Mouse (Mus musculus) gastrocnemius, postnatal 36 days (tissue): ENCODE measurements at regions not wholly inside any gene's neighbourhood (a gene's known extent, or its start where the extent isn't known, plus 50 kb on each side); places are given as distances from the start of the nearest gene placed in this dataset.
"Not testable (repeated sequence)": the region's sequence is repeated elsewhere in the genome, so short reads cannot be mapped to it uniquely, and the experiment has no call there.

Source experiments
- DNase-seq, 2 experiments: peaks; one replicate each; pipeline ENCODE4 v3.0.0; 2022
- intact Hi-C: fragments of 180-260 bp; cut with DNase I; formaldehyde crosslinking; loops from one replicate; pipeline ENCODE4 v1.15.1; 2025

DNA sequence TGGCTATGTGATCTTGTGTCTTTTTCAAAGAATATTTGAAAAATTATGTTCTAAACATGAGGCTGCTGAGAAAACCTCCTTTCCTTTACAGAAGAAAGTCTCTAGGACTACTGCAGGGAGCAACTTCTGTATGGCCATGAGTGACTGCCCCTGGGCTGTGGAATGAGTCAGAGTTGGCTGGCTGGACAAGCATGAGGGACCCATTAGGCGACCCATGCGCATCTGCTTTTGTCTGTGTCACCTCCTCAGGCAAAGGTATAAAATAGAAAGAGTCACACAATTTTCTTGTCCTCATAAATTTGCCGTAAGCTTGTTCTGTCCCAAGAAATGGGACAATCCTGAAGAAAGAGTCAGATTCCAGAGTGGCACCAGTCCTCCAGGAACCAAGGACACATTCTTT lies 220.1 kb upstream of the Irx1 start:
- DNase-seq, result no peak
- intact Hi-C loops, result no loop called here

DNA sequence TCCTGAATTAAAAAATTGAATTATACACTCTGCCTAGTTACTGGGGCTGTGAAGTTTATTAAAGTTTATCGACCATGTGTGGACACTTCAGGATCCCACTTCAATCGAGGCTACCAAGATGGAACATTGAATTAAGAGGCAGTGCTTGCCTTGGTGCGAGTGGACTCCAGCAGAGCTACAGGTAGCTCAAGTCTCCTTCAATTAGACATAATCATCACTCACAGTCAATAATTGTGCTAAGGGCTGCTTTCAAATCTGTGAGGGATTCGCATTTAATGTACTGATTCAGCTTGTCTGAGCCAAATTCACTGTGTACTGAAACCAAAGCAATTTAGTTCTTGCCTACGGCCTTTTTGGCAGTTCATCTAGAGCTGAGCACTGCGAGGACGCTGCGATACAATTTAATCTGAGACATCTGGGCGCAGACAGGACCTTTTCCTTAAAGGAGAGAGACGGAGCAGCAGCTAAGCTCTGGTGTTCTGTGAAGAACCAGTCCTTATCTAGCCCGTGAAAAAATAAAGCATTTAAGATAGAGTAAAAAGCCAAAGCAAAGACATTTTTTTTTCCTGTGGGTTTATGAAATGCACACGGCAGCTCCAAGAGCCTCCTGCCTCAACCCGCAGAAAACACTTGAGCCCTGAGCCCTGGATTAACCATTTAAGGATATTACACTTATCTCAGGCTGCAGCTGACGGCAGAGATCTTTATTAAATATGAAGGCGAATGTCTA lies 220.8 kb upstream of the Irx1 start:
- DNase-seq, result no peak
- intact Hi-C loops, result no loop called here

DNA sequence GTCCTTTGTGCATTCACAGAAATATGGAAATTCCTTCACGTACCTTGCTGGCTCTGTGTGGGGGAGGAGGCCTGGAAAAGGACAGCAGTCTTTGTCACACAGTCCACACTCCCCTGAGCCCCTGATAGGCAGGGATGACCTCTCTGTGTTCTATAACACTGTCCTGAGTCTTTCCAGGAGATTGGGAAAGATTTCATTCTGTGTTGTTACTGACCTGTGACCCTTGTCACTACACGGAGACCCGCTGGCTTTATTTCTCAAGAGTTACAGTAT lies 221.3 kb upstream of the Irx1 start:
- intact Hi-C loops, result no loop called here

DNA sequence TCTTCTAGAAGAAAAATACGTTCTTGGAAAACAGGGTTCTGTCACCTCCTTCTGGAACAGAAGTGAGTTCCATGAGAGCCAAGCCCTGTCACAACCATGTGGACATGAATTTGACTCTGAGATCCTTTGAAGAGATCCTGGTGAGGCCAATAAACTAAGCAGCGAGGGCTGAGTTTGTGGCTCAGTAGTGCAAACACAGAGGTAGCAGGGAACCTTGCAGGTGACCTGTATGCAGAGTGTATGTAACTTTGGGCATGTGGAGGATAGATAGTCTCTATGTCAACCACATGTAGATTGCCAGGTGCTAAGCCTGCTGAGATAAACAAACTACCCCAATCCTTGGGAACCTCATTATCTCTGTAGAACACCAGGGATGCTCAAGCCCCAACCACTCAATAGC lies 232.4 kb upstream of the Irx1 start:
- intact Hi-C loops, result no loop called here
- no peak for DNase-seq

More for the DNA sequence above, 221.3 kb upstream of the Irx1 start:
- DNase-seq, result no peak

DNA sequence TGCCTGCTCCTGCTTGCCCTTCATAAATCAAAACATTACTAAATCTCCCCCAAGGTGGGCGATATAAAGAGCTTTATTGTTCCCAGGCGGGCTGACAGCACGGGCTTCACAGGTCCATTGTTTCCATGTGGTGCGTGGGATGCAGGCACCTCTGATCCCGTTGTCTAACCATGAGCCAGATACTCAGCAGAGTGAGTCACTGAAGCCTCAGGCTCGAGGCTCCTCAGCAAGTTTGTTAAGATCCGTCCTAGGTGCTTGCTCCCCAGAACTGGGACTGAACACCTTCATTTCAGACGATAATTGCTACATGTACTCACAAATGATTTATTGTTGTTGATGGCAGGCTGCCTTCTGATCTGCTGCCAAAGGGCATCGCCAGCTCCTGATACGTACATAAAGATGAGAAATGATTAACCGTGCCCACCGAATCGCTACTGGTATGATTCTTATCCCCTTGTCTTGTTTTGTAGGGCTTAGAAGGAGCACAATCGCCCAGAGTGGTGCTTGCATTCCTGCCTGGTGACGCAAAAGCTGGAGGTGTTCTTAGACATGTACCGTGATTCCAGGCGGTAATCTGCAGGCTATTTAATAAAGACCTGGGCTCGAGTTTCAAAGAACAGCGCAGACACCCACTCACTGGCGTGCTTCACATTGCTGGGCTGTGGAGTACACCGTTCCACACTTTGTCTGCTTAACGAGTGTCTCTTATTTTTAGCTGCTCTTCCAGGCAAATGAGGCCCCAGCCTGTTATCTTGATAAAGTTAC lies 235.0 kb upstream of the Irx1 start:
- no peak for DNase-seq
- intact Hi-C loops, result no loop called here

DNA sequence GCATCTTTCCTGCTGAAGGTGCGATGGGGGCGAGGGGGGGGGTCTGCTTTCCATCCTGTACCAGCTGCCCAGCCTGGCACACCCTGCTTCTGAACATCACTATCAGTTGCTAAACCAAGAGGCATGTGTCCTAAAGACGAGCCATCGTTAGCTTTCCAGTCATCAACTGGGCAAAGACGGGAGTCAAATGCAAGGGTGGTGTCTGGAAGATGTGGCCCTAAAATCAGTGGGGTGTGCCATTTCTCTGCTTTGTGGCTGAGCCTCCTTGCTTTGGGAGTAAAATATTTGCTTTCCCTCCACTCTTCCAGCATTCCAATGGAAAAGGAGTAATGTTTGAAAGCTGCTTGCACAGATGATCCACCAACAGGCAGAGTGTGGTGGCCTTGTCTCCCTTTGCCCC lies 246.0 kb upstream of the Irx1 start:
- intact Hi-C loops, result no loop called here
- no peak for DNase-seq

DNA sequence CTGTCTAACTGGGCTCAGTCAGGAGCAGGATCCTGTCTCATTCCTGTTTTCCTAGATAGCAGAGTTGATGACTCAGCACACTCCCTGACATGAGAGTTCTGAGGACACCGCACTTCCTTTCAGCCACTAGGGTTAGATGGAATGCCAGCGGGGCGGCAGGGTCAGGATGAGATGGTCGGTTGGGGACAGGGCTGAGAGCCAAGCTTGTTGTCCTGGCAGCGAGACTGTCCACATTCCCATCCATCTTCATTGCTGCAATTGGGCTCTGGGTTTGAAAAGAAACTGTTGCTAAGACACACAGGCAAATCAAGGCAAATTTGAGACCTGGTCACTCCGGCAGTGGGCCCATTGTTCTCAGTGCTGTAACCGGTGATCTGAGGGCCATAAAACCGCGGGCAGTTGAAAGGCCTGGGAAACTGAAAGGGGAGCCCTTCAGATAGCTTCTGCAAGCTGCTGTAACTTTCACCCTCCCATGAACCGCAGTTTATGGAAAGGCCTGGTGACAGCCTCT lies 246.5 kb upstream of the Irx1 start:
- no peak for DNase-seq
- intact Hi-C loops, result no loop called here

DNA sequence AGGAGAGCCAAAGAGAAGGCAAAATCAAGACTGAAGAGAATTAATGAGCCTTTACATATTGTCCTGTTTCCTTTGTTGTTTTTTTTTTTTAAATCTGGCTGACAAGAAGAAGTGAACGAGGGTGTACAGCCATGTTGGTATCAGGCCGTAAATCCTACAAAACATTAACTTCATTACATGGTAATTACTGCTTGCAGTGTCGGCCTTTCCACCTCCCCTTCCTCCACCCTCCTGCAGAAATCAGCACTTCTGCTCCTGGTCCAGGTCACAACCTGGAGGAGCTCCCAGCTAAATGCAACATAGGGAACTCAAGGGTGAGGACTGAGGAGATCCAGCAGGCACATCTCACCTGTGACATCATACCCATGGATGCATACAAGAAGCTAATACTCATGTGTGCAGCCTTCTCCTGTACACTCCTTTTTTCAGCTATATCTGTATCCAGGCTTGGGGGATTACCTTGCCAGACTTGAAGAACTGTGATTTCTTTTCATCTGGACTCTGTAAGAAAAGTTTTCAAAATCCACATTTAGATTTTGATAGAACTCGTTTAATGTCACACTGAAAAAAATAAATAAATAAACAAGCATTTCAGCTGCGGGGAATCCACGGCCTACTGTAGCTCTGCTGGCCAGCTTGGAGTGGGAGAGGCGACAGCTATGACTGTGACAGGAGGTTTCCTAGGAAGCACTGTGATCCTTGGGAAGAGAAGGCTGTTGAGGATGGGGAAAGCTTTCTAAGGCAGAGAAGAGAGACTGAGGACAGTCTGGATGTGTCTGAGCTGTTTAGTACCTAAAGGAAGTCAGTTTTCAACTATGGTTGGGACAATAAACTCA lies 247.2 kb upstream of the Irx1 start:
- intact Hi-C loops, result no loop called here
- DNase-seq, result no peak

DNA sequence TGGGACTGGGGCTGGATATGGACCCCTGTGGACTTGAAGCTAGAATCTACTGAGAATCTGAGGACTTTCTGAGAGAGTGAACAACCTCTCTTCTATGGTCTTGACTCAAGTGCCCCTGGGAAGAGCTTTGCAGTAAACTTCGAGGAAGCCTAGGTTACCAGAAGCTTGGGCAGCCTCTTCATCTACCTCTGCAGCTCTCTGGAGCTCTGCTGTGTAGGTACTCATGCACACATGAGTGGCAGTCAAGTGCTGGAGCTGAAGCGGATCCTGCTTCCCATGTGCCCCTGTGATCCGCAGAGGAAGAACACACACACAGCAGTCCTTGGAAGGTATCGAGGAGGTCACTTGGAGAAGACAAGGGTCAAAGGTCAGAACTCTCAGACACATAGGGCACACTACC lies 248.2 kb upstream of the Irx1 start:
- intact Hi-C loops, result no loop called here
- DNase-seq, result no peak

DNA sequence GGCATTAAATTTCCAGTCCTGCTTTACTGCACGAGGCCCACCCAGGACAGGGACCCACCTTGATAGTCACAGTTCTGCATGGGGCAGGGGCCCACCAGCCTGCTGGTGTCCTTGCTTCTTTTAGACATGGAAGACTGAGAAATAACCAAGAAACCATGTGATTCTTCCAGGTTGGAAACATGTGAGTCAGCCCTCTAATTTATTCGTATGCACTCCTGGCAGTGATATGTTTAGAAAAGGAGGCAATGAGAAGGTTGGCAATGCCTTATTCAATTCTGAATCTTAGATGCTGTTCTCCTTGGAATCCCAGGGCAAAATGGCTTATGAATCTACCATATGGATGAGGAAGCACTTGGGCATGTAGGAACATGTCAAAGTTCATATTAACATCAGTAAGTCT lies 249.2 kb upstream of the Irx1 start:
- DNase-seq, result no peak
- intact Hi-C loops, result no loop called here

DNA sequence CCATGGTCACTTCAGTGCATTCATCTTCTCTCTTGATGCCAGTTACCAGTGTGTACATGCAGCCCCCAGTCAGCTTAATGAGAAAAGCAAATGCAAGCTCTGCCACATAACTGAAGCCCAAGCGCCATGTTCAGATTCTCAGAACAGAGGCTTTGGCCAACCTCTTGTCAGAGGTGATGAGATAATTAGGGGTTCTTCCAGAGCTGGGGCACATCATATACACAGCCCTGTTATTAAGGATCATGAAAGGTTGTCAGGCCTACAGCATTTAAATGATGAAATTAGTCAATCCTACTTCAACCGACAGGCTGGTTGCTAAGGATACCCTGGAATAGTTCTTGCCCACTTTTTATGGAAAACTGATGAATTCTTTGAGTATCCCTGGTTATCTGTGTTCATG lies 255.8 kb upstream of the Irx1 start:
- DNase-seq, result no peak
- intact Hi-C loops, result no loop called here

DNA sequence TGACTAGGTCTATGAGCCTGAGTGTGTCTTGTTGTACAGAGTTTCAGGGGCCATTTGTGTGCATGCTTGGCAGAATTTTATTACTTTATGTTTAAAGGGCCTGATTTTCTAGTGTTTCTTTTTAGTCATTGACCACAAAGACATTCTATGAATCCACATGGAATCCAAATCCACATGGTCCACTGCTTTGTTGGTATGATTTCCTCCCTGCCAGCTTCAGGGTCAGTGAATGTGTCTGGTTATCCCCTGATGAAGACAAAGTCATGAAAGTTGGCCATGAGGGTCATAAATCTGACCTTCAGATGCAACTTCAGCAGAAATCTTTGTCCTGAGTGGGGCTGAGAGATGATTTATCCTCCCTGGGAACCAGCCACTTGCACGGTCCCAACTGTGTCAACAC lies 263.6 kb upstream of the Irx1 start:
- intact Hi-C loops, result no loop called here
- no peak for DNase-seq

DNA sequence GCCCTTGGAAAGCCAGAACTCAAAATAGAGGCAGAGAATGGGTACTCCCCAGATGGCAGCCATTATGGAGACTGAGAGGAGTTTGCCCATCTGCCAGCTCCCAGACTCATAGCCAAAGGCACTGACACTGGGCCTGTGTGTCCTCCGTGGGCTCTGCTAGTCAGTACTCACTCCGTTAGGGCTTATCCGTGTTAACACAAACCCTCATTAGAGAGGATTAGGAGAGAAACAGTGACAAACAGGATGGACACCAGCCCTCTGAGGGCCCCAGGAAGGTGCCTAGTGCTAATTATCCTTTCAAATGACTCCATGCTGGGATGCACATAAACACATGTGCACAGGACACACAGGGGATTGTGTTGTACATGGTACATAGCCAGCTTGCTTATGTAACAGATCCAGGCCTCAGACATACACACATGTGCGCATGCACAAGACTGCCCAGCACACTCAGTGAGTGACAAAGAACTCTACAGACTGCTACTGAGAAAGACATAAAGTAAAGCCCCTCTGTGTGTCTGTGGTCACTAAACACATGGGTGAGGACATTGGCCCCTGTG lies 267.6 kb upstream of the Irx1 start:
- DNase-seq, result no peak
- intact Hi-C loops, result no loop called here

DNA sequence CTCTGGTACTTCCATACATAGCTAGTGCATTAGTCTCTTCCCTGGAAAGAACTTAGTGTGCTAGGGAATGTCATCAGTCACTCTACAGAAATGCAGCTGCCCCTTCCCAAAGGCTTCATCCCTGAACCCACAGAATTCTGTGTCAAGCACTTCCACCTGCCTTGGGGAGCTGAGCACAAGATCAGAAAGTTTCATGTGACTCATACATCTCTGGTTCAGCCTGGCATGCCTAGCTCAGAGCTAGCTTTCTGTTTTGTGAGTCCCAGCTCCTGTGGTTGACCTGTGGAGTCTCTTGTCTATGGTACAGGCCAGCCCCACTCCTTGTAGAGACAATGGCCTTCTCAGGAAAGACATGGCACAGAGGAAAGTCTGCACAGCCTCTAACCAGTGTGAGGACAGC lies 268.6 kb upstream of the Irx1 start:
- intact Hi-C loops, result no loop called here
- no peak for DNase-seq

DNA sequence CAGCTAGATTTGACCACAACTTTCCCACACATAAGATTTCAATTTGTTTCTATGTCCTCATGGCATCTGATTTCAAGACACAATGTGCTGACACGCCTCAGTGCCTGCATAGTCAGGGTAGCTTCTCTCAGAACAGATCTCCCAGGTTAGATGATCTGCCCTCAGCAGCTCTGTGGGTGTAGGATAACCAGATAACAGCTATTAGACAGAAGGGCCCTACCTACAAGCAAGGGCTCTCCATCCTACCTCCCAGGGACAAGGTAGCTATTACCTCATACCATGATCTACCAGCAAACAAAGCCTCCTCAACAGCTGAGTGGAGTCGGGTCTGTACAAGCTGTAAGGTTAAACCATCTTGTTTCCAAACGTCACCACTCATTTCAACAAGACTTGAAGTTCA lies 278.4 kb upstream of the Irx1 start:
- no peak for DNase-seq
- intact Hi-C loops, result no loop called here

DNA sequence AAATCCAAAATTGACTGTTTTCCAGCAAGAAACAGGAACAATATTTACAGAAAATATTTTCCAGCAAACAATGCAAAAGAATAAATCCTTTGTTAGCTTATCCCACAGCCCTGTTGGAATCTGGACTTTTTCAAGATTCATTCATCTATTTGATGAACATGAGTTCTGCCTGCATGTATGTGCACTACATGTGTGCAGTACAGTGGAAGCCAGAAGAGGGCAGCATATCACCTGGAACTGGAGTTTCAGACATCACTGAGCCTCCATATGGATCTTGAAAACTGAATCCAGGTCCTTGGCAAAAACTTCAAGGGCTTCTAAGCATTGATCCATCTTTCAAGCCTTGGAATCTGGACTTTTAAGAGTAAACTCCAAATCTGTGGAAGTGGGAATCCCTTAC lies 286.9 kb upstream of the Irx1 start:
- DNase-seq, result no peak
- intact Hi-C loops, result no loop called here

DNA sequence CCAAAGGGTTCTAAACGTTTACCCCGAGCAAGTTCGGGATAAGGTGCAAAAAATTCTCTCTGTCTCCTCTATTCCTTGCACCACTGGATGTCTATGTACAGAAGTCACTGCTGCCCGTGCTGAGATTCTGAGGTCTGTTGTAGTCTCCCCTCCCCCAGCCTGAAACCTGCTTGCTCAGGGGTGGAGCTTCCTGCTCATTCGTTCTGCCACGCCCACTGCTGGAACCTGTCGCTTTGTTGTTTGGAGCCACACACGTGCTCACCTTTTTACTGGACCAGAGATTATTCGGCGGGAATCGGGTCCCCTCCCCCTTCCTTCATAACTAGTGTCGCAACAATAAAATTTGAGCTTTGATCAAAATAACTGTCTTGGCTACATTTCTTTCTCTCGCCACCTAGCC lies 289.7 kb upstream of the Irx1 start:
- intact Hi-C loops, DNase-seq: not testable (repeated sequence)

DNA sequence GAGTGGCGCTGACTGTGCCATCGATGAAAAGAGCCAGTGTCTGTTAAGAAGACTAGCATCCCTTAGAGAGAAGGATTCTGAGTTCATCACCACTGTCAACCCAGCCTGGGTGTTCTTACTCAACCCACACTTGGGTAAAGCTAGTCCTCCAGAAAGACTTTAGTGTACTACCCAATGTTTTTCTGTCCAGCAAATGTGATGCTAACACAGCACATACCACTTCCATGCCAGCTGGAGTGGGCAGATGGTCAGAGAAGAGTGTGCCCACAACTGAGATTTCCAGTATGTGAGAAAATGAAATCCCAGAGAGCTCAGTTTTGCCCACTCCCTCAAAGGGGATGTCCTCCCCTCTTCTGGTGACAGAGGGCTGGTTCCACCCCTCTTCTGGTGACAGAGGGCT lies 295.3 kb upstream of the Irx1 start:
- intact Hi-C loops, result no loop called here
- no peak for DNase-seq

DNA sequence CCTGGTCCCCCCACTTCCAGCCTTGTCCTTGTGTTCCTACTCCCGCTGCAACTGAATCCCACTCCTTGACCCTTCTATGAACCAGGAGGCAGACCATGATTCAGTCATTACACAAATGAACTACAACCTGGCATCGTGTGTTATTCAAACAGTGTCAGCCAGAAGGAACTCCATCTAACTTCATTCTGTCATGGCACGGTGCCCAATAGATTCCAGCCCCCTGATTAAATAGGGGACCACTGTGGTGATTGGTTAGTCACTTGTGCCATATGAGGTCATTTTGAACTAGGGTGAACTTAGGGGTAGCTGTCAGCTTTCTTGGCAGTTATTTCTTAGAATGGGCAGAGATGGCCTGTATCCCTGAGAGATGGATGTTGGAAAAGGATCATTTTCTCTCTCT lies 300.9 kb upstream of the Irx1 start:
- intact Hi-C loops, result no loop called here
- DNase-seq, result no peak

DNA sequence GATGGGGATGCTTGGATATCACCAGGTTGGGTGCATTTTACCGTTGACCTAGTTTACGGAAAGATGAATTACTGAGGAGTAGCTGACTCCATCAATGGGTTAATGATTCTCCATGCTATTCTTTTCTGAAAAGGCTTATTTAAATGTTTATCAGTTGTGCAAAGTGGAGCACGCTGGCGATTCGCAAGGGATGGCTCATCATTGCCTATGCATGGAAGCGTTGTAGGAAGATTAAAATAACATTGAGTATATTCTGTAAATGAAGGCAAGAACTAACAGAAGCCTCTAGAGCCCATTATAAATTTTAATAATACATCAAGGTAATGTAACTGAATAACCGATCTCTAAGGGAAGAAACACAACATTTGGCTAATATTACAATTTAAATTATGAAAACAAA lies 301.6 kb upstream of the Irx1 start:
- DNase-seq, result no peak
- intact Hi-C loops, result no loop called here

DNA sequence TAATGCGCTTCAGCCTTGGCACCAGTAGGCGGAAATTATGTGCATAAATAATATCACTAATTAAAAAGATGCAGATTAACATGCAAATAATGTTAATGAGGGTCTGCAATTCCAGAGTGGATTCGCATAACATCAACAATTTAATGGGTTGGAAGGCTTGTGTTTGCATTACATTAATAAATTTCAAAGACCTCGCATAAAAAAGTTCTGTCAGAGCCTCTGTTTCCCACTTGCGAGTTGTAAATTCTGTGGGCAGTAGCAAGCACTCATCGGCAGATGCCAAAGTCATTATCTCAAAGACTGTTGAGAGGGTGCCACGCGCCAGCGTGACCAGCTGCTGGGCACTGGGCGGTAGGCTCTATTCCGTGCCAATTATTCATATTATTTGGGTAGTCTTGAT lies 302.1 kb upstream of the Irx1 start:
- no peak for DNase-seq
- intact Hi-C loops, result no loop called here
